Mouse (Mus musculus) testis, adult 2 months (tissue): ENCODE data around the gene Sf1. TPM values are rescaled to one million over a fixed set of nuclear protein-coding genes. Genes with fewer than 3 reads are reported as not detected.

Experiments used
- H3K27ac ChIP-seq: fragments of 200-500 bp; 2 replicates; pipeline ENCODE4 v1.5.1; 2012; ENCODE audit warnings: low read depth, low read length; ENCODE audit not compliant: control insufficient read depth, insufficient read depth
- H3K27me3 ChIP-seq: fragments of 200-500 bp; 2 replicates; pipeline ENCODE4 v1.6.1; 2012; ENCODE audit warnings: mild to moderate bottlenecking, low read length, moderate library complexity; ENCODE audit not compliant: control insufficient read depth, insufficient read depth
- H3K36me3 ChIP-seq: fragments of 200-500 bp; 2 replicates; pipeline ENCODE4 v1.6.1; 2012; ENCODE audit warnings: mild to moderate bottlenecking, low read length; ENCODE audit not compliant: control insufficient read depth, insufficient read depth
- H3K4me1 ChIP-seq: fragments of 200-500 bp; 2 replicates; pipeline ENCODE4 v1.6.1; 2012; ENCODE audit warnings: low read length; ENCODE audit not compliant: control insufficient read depth, insufficient read depth
- H3K4me3 ChIP-seq: fragments of 200-500 bp; 2 replicates; pipeline ENCODE4 v1.5.1; 2012; ENCODE audit warnings: low read depth, mild to moderate bottlenecking, low read length, moderate library complexity, mixed read lengths; ENCODE audit not compliant: control insufficient read depth
- CTCF ChIP-seq: fragments of 200-500 bp; IDR thresholded peaks from 2 replicates; pipeline ENCODE4 v1.5.1; 2012; ENCODE audit warnings: low read depth, mild to moderate bottlenecking, inconsistent platforms, low read length, moderate library complexity; ENCODE audit not compliant: control insufficient read depth, insufficient read depth, insufficient replicate concordance
- POLR2A ChIP-seq: fragments of 200-500 bp; IDR thresholded peaks from 2 replicates; pipeline ENCODE4 v1.6.1; 2012; ENCODE audit warnings: low read depth, mild to moderate bottlenecking, inconsistent platforms, low read length, moderate library complexity; ENCODE audit not compliant: control insufficient read depth
- polyA plus RNA-seq: library from polyadenylated mRNA; depleted of rRNA; stranded (reverse); fragments of >200 nt; gene quantifications from 2 replicates; pipeline ENCODE4 v1.2.3, GENCODE M21; 2012

The Sf1 gene
- polyA plus RNA-seq, 1 experiment, result 167 TPM

GRCm38 (mm10) chr19:6407816-6408510 is 44.5 kb downstream of the Sf1 start:
- H3K27ac ChIP-seq, result no peak overlapping the region
- H3K4me3 ChIP-seq, result no peak overlapping the region
- no peaks in the 10 kb centered on the region for H3K36me3 ChIP-seq
- no peaks in the 10 kb centered on the region for H3K27me3 ChIP-seq
- TF ChIP-seq CTCF (no peak), POLR2A (no peak)
- H3K4me1 ChIP-seq, result peaks cover 6% of the 10 kb centered on the region

GRCm38 (mm10) chr19:6408749-6409148 is 45.3 kb downstream of the Sf1 start:
- no peak for TF ChIP-seq POLR2A
- no peak for TF ChIP-seq CTCF
- Histone ChIP-seq H3K4me1 (peaks cover 6% of the 10 kb centered on the region), H3K36me3 (no peaks in the 10 kb centered on the region), H3K27me3 (no peaks in the 10 kb centered on the region), H3K27ac (no peak overlapping the region), H3K4me3 (no peak overlapping the region)

GRCm38 (mm10) chr19:6409176-6409575 is 45.7 kb downstream of the Sf1 start:
- H3K36me3 ChIP-seq, result no peaks in the 10 kb centered on the region
- no peaks in the 10 kb centered on the region for H3K27me3 ChIP-seq
- H3K4me1 ChIP-seq, result peaks cover 6% of the 10 kb centered on the region
- no peak for TF ChIP-seq POLR2A
- no peak for TF ChIP-seq CTCF
- H3K27ac ChIP-seq, result no peak overlapping the region
- H3K4me3 ChIP-seq, result no peak overlapping the region

GRCm38 (mm10) chr19:6409936-6410335 is 46.4 kb downstream of the Sf1 start:
- no peak overlapping the region for H3K4me3 ChIP-seq
- no peaks in the 10 kb centered on the region for H3K27me3 ChIP-seq
- no peak overlapping the region for H3K27ac ChIP-seq
- peaks cover 6% of the 10 kb centered on the region for H3K4me1 ChIP-seq
- TF ChIP-seq POLR2A, result no peak
- TF ChIP-seq CTCF, result no peak
- H3K36me3 ChIP-seq, result no peaks in the 10 kb centered on the region

GRCm38 (mm10) chr19:6412798-6413197 is 49.3 kb downstream of the Sf1 start:
- Histone ChIP-seq H3K36me3 (no peaks in the 10 kb centered on the region), H3K27ac (no peak overlapping the region), H3K4me3 (peak overlapping the region; percentile 12; the same call in 1 of the 2 replicates), H3K4me1 (peaks cover 6% of the 10 kb centered on the region), H3K27me3 (no peaks in the 10 kb centered on the region)
- no peak for TF ChIP-seq POLR2A
- no peak for TF ChIP-seq CTCF

- H3K27me3 ChIP-seq, result no peaks in the 10 kb centered on the region
- H3K27ac ChIP-seq, result no peak overlapping the region
- H3K4me3 ChIP-seq, result no peak overlapping the region
- TF ChIP-seq CTCF (no peak), POLR2A (no peak)
- peaks cover 6% of the 10 kb centered on the region for H3K4me1 ChIP-seq
- no peaks in the 10 kb centered on the region for H3K36me3 ChIP-seq
Measured at GRCm38 (mm10) chr19:6415454-6415853, 52.0 kb downstream of the Sf1 start.

GRCm38 (mm10) chr19:6416124-6416770 is 52.8 kb downstream of the Sf1 start:
- Histone ChIP-seq H3K27me3 (no peaks in the 10 kb centered on the region), H3K4me1 (peaks cover 6% of the 10 kb centered on the region), H3K36me3 (no peaks in the 10 kb centered on the region), H3K27ac (no peak overlapping the region), H3K4me3 (no peak overlapping the region)
- no peak for TF ChIP-seq CTCF
- TF ChIP-seq POLR2A, result no peak
